15 mouse cellular contexts compared by ENCODE assay signal in the genomic region with DNA sequence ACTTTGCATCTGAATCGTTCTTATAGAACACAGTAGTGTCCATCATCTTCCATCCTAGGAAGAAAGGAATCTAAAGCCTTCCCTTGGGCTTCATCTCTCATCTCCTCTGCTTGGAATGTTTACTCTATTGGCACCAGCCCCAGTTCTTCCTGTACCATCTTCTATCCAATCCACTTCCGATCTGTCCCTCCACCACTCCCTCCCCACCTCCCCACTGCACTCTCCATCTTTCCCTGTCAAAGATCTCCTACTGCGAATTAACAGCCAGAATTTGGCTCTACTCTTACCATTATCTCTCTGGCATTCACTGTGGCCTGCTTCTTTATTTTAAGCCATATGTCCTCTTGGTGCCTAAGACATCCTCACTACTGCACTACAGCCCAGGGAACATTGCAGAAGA. TPM values are rescaled to one million over a fixed set of nuclear protein-coding genes. Genes with fewer than 3 reads are reported as not detected.
"Had no signal": no experiment of that assay in that cellular context is flagged by ENCODE, and none has a peak within 500 bp of the region (broad histone marks: within the 10 kb centered on the region; RNA-seq: fewer than 3 reads in every experiment).

No protein-coding gene starts in this region.

- H3K27ac ChIP-seq: liver, embryonic 15.5 days; midbrain, embryonic 10.5 days; neural tube, embryonic 15.5 days had no signal

- DNase-seq: kidney, postnatal 25 days; layer of hippocampus, adult 9-11 months; layer of hippocampus, postnatal 36 days; lung, adult 2 months; lung, postnatal 36 days; midbrain, embryonic 14.5 days; thymus, adult 18-20 months; thymus, postnatal 14 days had no signal

- H3K36me3 ChIP-seq: liver, embryonic 15.5 days; midbrain, embryonic 10.5 days; neural tube, embryonic 15.5 days had no signal

- H3K4me3 ChIP-seq: liver, embryonic 15.5 days; midbrain, embryonic 10.5 days; myocyte; neural tube, embryonic 15.5 days had no signal

- H3K9me3 ChIP-seq: liver, embryonic 15.5 days; midbrain, embryonic 10.5 days; neural tube, embryonic 15.5 days had no signal

- H3K9ac ChIP-seq: liver, embryonic 15.5 days; neural tube, embryonic 15.5 days had no signal

- ATAC-seq: lung, postnatal 0 days had no signal

- H3K27me3 ChIP-seq: liver, embryonic 15.5 days; neural tube, embryonic 15.5 days had no signal

- H3K4me2 ChIP-seq: liver, embryonic 11.5 days; liver, embryonic 15.5 days; neural tube, embryonic 15.5 days had no signal

- H3K4me1 ChIP-seq: liver, embryonic 15.5 days; midbrain, embryonic 10.5 days; neural tube, embryonic 15.5 days had no signal

RNA-seq across cellular contexts. Expression of a gene that starts 28.8 kb away (rescaled TPM):
- total RNA-seq: megakaryocyte progenitor cell, adult 5-6 weeks had no signal
